Mouse (Mus musculus) heart, adult 2 months (tissue): ENCODE results near the gene Rdh7. TPM values are rescaled to one million over a fixed set of nuclear protein-coding genes. Genes with fewer than 3 reads are reported as not detected.

ENCODE experiments used
- DNase-seq, 2 experiments: peaks; one replicate each; pipeline ENCODE4 v3.0.0; 2021
- H3K27ac ChIP-seq: fragments of 200-600 bp; 2 replicates; pipeline ENCODE4 v1.8.1; 2022
- H3K27me3 ChIP-seq: fragments of 200-500 bp; 2 replicates; pipeline ENCODE4 v1.6.1; 2012; ENCODE audit warnings: mild to moderate bottlenecking, low read length, inconsistent platforms, mixed read lengths; ENCODE audit not compliant: control insufficient read depth, insufficient read depth
- H3K36me3 ChIP-seq: fragments of 200-500 bp; 2 replicates; pipeline ENCODE4 v1.6.1; 2012; ENCODE audit warnings: low read length, inconsistent platforms; ENCODE audit not compliant: control insufficient read depth, insufficient read depth
- H3K4me1 ChIP-seq: fragments of 200-500 bp; 2 replicates; pipeline ENCODE4 v1.6.1; 2011; ENCODE audit warnings: low read length; ENCODE audit not compliant: control insufficient read depth, insufficient read depth
- H3K4me3 ChIP-seq: fragments of 200-600 bp; 2 replicates; pipeline ENCODE4 v1.8.1; 2022
- H3K79me2 ChIP-seq: fragments of 200-500 bp; replicated peaks from 2 replicates; pipeline ENCODE4 v1.6.1; 2012; ENCODE audit warnings: mild to moderate bottlenecking, inconsistent platforms, low read length, moderate library complexity, mixed read lengths; ENCODE audit not compliant: control insufficient read depth, insufficient read depth
- H3K9ac ChIP-seq: fragments of 200-500 bp; 2 replicates; pipeline ENCODE4 v1.6.1; 2012; ENCODE audit warnings: low read depth, mild to moderate bottlenecking, control low read depth, inconsistent platforms, low read length, mixed read lengths
- CTCF ChIP-seq: fragments of 200-600 bp; IDR thresholded peaks from 2 replicates; pipeline ENCODE4 v1.8.1; 2022; ENCODE audit warnings: antibody characterized with exemption, mild to moderate bottlenecking, moderate library complexity
- EP300 ChIP-seq: fragments of 200-500 bp; IDR thresholded peaks from 2 replicates; pipeline ENCODE4 v1.6.1; 2011; ENCODE audit warnings: low read depth, low read length, control low read depth; ENCODE audit not compliant: insufficient read depth
- POLR2A ChIP-seq: fragments of 200-500 bp; IDR thresholded peaks from 2 replicates; pipeline ENCODE4 v1.6.1; 2011; ENCODE audit warnings: mild to moderate bottlenecking, low read depth, low read length, control low read depth; ENCODE audit not compliant: insufficient read depth
- WGBS: fragments of 180-500 bp; shearing (Covaris S2); methylation state at CpG from one replicate; pipeline ENCODE4 v1.1.7; 2018; 5-methylcytosine and 5-hydroxymethylcytosine counted together
- intact Hi-C: fragments of 180-260 bp; cut with DNase I; formaldehyde crosslinking; loops from one replicate; pipeline ENCODE4 v1.15.1; 2025
- polyA plus RNA-seq: library from polyadenylated mRNA; depleted of rRNA; stranded (reverse); fragments of >200 nt; gene quantifications from 2 replicates; pipeline ENCODE4 v1.2.3, GENCODE M21; 2012
- total RNA-seq, 2 experiments: library from RNA; stranded (reverse); gene quantifications; 2 replicates each; pipeline ENCODE4 v1.2.3; 2021

The Rdh7 gene
- total and polyA plus RNA-seq, 3 experiments, result not detected

- H3K36me3 ChIP-seq, result no peaks in the 10 kb centered on the region
- no peak overlapping the region for H3K27ac ChIP-seq
- intact Hi-C loops, result no loop called here
- no peaks in the 10 kb centered on the region for H3K79me2 ChIP-seq
- H3K9ac ChIP-seq, result no peak overlapping the region
- no peak for DNase-seq
- H3K4me1 ChIP-seq, result no peaks in the 10 kb centered on the region
- 0 out of 2 replicates have a peak, but pooled peaks cover 2% of the 10 kb centered on the region for H3K27me3 ChIP-seq
- H3K4me3 ChIP-seq, result no peak overlapping the region
- TF ChIP-seq EP300 (no peak), POLR2A (no peak), CTCF (no peak)
Measured at GRCm38 (mm10) chr10:127907386-127907951, 18.9 kb upstream of the Rdh7 start.

- TF ChIP-seq EP300 (no peak), POLR2A (no peak), CTCF (no peak)
- 90% methylated on average over 2 of the region's 2 CpGs for WGBS
- no peak overlapping the region for H3K4me3 ChIP-seq
- intact Hi-C loops, result no loop called here
- H3K9ac ChIP-seq, result no peak overlapping the region
- no peaks in the 10 kb centered on the region for H3K79me2 ChIP-seq
- no peak overlapping the region for H3K27ac ChIP-seq
- DNase-seq, result no peak
- H3K27me3 ChIP-seq, result no peaks in the 10 kb centered on the region
- no peaks in the 10 kb centered on the region for H3K4me1 ChIP-seq
- no peaks in the 10 kb centered on the region for H3K36me3 ChIP-seq
Measured at GRCm38 (mm10) chr10:127906138-127906537, 17.5 kb upstream of the Rdh7 start.

GRCm38 (mm10) chr10:127904718-127905446 is 16.3 kb upstream of the Rdh7 start:
- Histone ChIP-seq H3K36me3 (no peaks in the 10 kb centered on the region), H3K4me1 (no peaks in the 10 kb centered on the region), H3K9ac (no peak overlapping the region), H3K79me2 (no peaks in the 10 kb centered on the region), H3K4me3 (no peak overlapping the region), H3K27me3 (no peaks in the 10 kb centered on the region), H3K27ac (no peak overlapping the region)
- DNase-seq, result peak in 1 of 2 experiments; percentile 7
- 41% methylated on average over 7 of the region's 7 CpGs for WGBS
- TF ChIP-seq POLR2A (no peak), CTCF (no peak), EP300 (no peak)
- intact Hi-C loops, result no loop called here

GRCm38 (mm10) chr10:127903116-127903515 is 14.5 kb upstream of the Rdh7 start:
- 63% methylated on average over 1 of the region's 1 CpGs for WGBS
- Histone ChIP-seq H3K79me2 (no peaks in the 10 kb centered on the region), H3K4me1 (no peaks in the 10 kb centered on the region), H3K4me3 (no peak overlapping the region), H3K9ac (no peak overlapping the region), H3K27me3 (no peaks in the 10 kb centered on the region), H3K27ac (no peak overlapping the region), H3K36me3 (no peaks in the 10 kb centered on the region)
- no peak for DNase-seq
- intact Hi-C loops, result no loop called here
- TF ChIP-seq CTCF, result no peak
- TF ChIP-seq POLR2A, result no peak
- TF ChIP-seq EP300, result no peak

- no peaks in the 10 kb centered on the region for H3K36me3 ChIP-seq
- intact Hi-C loops, result no loop called here
- no peak overlapping the region for H3K27ac ChIP-seq
- H3K9ac ChIP-seq, result no peak overlapping the region
- no peak overlapping the region for H3K4me3 ChIP-seq
- H3K27me3 ChIP-seq, result no peaks in the 10 kb centered on the region
- no peaks in the 10 kb centered on the region for H3K4me1 ChIP-seq
- WGBS, result 72% methylated on average over 4 of the region's 4 CpGs
- no peak for DNase-seq
- TF ChIP-seq EP300, result no peak
- H3K79me2 ChIP-seq, result no peaks in the 10 kb centered on the region
Measured at GRCm38 (mm10) chr10:127901751-127902150, 13.1 kb upstream of the Rdh7 start.

- no peak for DNase-seq
- Histone ChIP-seq H3K79me2 (no peaks in the 10 kb centered on the region), H3K27me3 (no peaks in the 10 kb centered on the region), H3K4me1 (no peaks in the 10 kb centered on the region), H3K4me3 (no peak overlapping the region), H3K27ac (no peak overlapping the region), H3K36me3 (no peaks in the 10 kb centered on the region), H3K9ac (no peak overlapping the region)
- intact Hi-C loops, result no loop called here
- TF ChIP-seq CTCF (no peak), POLR2A (no peak), EP300 (no peak)
- 40% methylated on average over 5 of the region's 5 CpGs for WGBS
Measured at GRCm38 (mm10) chr10:127899783-127900182, 11.2 kb upstream of the Rdh7 start.
